Mouse (Mus musculus): ENCODE data around the gene Paqr4. TPM values are rescaled to one million over a fixed set of nuclear protein-coding genes. Genes with fewer than 3 reads are reported as not detected.

Paqr4 gene
- total RNA-seq, 2 experiments from 2014 or later, result 50.8 to 55.4 TPM

- peak in 1 of 2 experiments; percentile 38 for DNase-seq
These were observed 8.1 kb upstream of the Paqr4 start for GRCm38 (mm10) chr17:23748631-23749391.

- DNase-seq, result no peak
These were observed 7.4 kb upstream of the Paqr4 start for GRCm38 (mm10) chr17:23748026-23748425.

GRCm38 (mm10) chr17:23747471-23747870 is 6.8 kb upstream of the Paqr4 start:
- DNase-seq, result no peak

- no peak for DNase-seq
These were observed 6.1 kb upstream of the Paqr4 start for GRCm38 (mm10) chr17:23746767-23747166.

- no peak for DNase-seq
These were observed 5.6 kb upstream of the Paqr4 start for GRCm38 (mm10) chr17:23746311-23746710.

- DNase-seq, result no peak
These were observed 4.9 kb upstream of the Paqr4 start, which contains the start of gene Kremen2 for GRCm38 (mm10) chr17:23745301-23746251. Kremen2 (minus strand) TSS chr17:23745833.

- DNase-seq, result no peak
These were observed 4.0 kb upstream of the Paqr4 start for GRCm38 (mm10) chr17:23744651-23745050.

- DNase-seq, result no peak
These were observed 3.4 kb upstream of the Paqr4 start for GRCm38 (mm10) chr17:23744076-23744475.

GRCm38 (mm10) chr17:23742941-23743340 is 2.3 kb upstream of the Paqr4 start:
- DNase-seq, result no peak

GRCm38 (mm10) chr17:23742210-23742793 is 1.6 kb upstream of the Paqr4 start:
- no peak for DNase-seq

- no peak for DNase-seq
These were observed 917 bp upstream of the Paqr4 start for GRCm38 (mm10) chr17:23741359-23742209.

GRCm38 (mm10) chr17:23740136-23740584 is 507 bp downstream of the Paqr4 start:
- DNase-seq, result peak; percentile 91 to 92

GRCm38 (mm10) chr17:23739202-23740135 is 1.2 kb downstream of the Paqr4 start:
- DNase-seq, result peak; percentile 37 to 51

GRCm38 (mm10) chr17:23738836-23739201 is 1.8 kb downstream of the Paqr4 start:
- no peak for DNase-seq

- no peak for DNase-seq
These were observed 2.9 kb downstream of the Paqr4 start for GRCm38 (mm10) chr17:23737493-23738445.

GRCm38 (mm10) chr17:23734341-23734740 is 6.3 kb downstream of the Paqr4 start:
- DNase-seq, result no peak

- no peak for DNase-seq
These were observed 10.2 kb downstream of the Paqr4 start for GRCm38 (mm10) chr17:23730441-23730840.

GRCm38 (mm10) chr17:23726758-23727142 is 13.9 kb downstream of the Paqr4 start:
- DNase-seq, result no peak

GRCm38 (mm10) chr17:23725999-23726757 is 14.5 kb downstream of the Paqr4 start, which contains the start of gene Pkmyt1:
Pkmyt1 (plus strand) TSS chr17:23726336.
- peak; percentile 92 to 93 for DNase-seq
